Comparison of ENCODE assay signal across 22 mouse cellular contexts in genomic region chr2:60766420-60766819, GRCm38 (mm10). TPM values are rescaled to one million over a fixed set of nuclear protein-coding genes. Genes with fewer than 3 reads are reported as not detected.
DNase-seq lines count a peak whose midpoint lies in the region; ATAC-seq and TF ChIP-seq lines count a peak whose summit lies in the region.
"Had no signal": no experiment of that assay in that cellular context is flagged by ENCODE, and none has a peak within 500 bp of the region (broad histone marks: within the 10 kb centered on the region; RNA-seq: fewer than 3 reads in every experiment).

No protein-coding gene starts in this region.

- H3K9ac ChIP-seq in hindbrain, embryonic 13.5 days: no peak overlapping the region
- no peak overlapping the region for H3K9ac ChIP-seq in hindbrain, embryonic 16.5 days (ENCODE audit: low read depth, low read length)
- H3K9ac ChIP-seq in lung, embryonic 14.5 days: no peak overlapping the region
- H3K9ac ChIP-seq: embryonic facial prominence, embryonic 13.5 days; forebrain, embryonic 15.5 days; liver, postnatal 0 days; midbrain, embryonic 12.5 days had no signal

- H3K4me1 ChIP-seq in hindbrain, embryonic 13.5 days (replicated peaks): peaks cover 12% of the 10 kb centered on the region; the same call in 1 of the 2 replicates
- H3K4me1 ChIP-seq in hindbrain, embryonic 16.5 days (ENCODE audit: control insufficient read depth, insufficient read depth, low read depth, low read length): no peaks in the 10 kb centered on the region
- peaks cover 6% of the 10 kb centered on the region; the same call in 1 of the 2 replicates for H3K4me1 ChIP-seq in lung, embryonic 14.5 days (ENCODE audit: insufficient read depth)
- H3K4me1 ChIP-seq: embryonic facial prominence, embryonic 13.5 days; forebrain, embryonic 15.5 days; heart, embryonic 10.5 days; midbrain, embryonic 12.5 days had no signal

- intact Hi-C loops in left cerebral cortex, postnatal 14 days (cut with DNase I): no loop called here

- H3K36me3 ChIP-seq in hindbrain, embryonic 13.5 days: peaks cover 40% of the 10 kb centered on the region
- peaks cover 12% of the 10 kb centered on the region; the same call in 1 of the 2 replicates for H3K36me3 ChIP-seq in hindbrain, embryonic 16.5 days (ENCODE audit: control insufficient read depth, insufficient read depth, low read length)
- peaks cover 66% of the 10 kb centered on the region for H3K36me3 ChIP-seq in lung, embryonic 14.5 days (ENCODE audit: insufficient read depth)
- H3K36me3 ChIP-seq: forebrain, embryonic 15.5 days had no signal

- TF ChIP-seq CTCF in lung, embryonic 14.5 days (IDR thresholded peaks at IDR 0.05; ENCODE audit: low read depth): no peak

- H3K9me3 ChIP-seq in hindbrain, embryonic 13.5 days: 0 out of 2 replicates have a peak, but pooled peaks cover 2% of the 10 kb centered on the region
- H3K9me3 ChIP-seq in hindbrain, embryonic 16.5 days (ENCODE audit: control insufficient read depth, low read length): no peaks in the 10 kb centered on the region
- peaks cover 5% of the 10 kb centered on the region; the same call in 1 of the 2 replicates for H3K9me3 ChIP-seq in lung, embryonic 14.5 days (ENCODE audit: low read depth, low read length)
- H3K9me3 ChIP-seq: forebrain, embryonic 15.5 days had no signal

- peak; percentile 64 for DNase-seq in lung, embryonic 14.5 days
- DNase-seq in lung, postnatal 36 days: no peak
- DNase-seq in Muller cell, postnatal 12 days (ENCODE audit: inconsistent ontology term): peak; percentile 47
- peak; percentile 4 for DNase-seq in retina, embryonic 14.5 days (ENCODE audit: low spot score)
- no peak for DNase-seq in heart, adult 11 months
- no peak for DNase-seq in left cerebral cortex, postnatal 14 days (ENCODE audit: low spot score in 2 of 2)
- DNase-seq: adrenal gland, postnatal 14 days; cerebellum, adult 2 months; cerebellum, postnatal 25 days; heart, postnatal 4 days; kidney, adult 8-10 months; kidney, postnatal 14 days; liver, postnatal 0 days had no signal

- H3K27ac ChIP-seq in hindbrain, embryonic 13.5 days: peak overlapping the region; percentile 42; the same call in 1 of the 2 replicates
- no peak overlapping the region for H3K27ac ChIP-seq in hindbrain, embryonic 16.5 days (ENCODE audit: low read depth, low read length)
- H3K27ac ChIP-seq in lung, embryonic 14.5 days (ENCODE audit: low read depth): peak overlapping the region; percentile 81; the same call in 1 of the 2 replicates
- H3K27ac ChIP-seq: embryonic facial prominence, embryonic 13.5 days; forebrain, embryonic 15.5 days; heart, embryonic 10.5 days; midbrain, embryonic 12.5 days had no signal

- H3K27me3 ChIP-seq in hindbrain, embryonic 13.5 days: 0 out of 2 replicates have a peak, but pooled peaks cover 3% of the 10 kb centered on the region
- no peaks in the 10 kb centered on the region for H3K27me3 ChIP-seq in hindbrain, embryonic 16.5 days (replicated peaks; ENCODE audit: control insufficient read depth, insufficient read depth, low read length)
- H3K27me3 ChIP-seq in lung, embryonic 14.5 days (ENCODE audit: insufficient read depth, low read length): no peaks in the 10 kb centered on the region
- H3K27me3 ChIP-seq: embryonic facial prominence, embryonic 13.5 days; midbrain, embryonic 12.5 days had no signal

- H3K4me2 ChIP-seq in hindbrain, embryonic 13.5 days: no peak overlapping the region
- no peak overlapping the region for H3K4me2 ChIP-seq in hindbrain, embryonic 16.5 days (ENCODE audit: low read length)
- no peak overlapping the region for H3K4me2 ChIP-seq in lung, embryonic 14.5 days
- H3K4me2 ChIP-seq: embryonic facial prominence, embryonic 13.5 days; forebrain, embryonic 15.5 days; liver, embryonic 11.5 days; midbrain, embryonic 12.5 days had no signal

- ATAC-seq in hindbrain, embryonic 13.5 days (ENCODE audit: low FRiP score): no peak
- ATAC-seq in hindbrain, embryonic 16.5 days: no peak
- peak; percentile 88 for ATAC-seq in lung, embryonic 14.5 days (ENCODE audit: insufficient read depth)
- ATAC-seq: forebrain, embryonic 15.5 days; liver, postnatal 0 days had no signal

- no peak overlapping the region for H3K4me3 ChIP-seq in hindbrain, embryonic 13.5 days
- H3K4me3 ChIP-seq in hindbrain, embryonic 16.5 days (ENCODE audit: low read length): no peak overlapping the region
- H3K4me3 ChIP-seq in lung, embryonic 14.5 days (ENCODE audit: low read depth, low read length): no peak overlapping the region
- H3K4me3 ChIP-seq: embryonic facial prominence, embryonic 13.5 days; forebrain, embryonic 15.5 days; heart, embryonic 10.5 days; midbrain, embryonic 12.5 days had no signal

- WGBS in hindbrain, embryonic 13.5 days: 50% methylated on average over 8 of the region's 8 CpGs
- 46% methylated on average over 8 of the region's 8 CpGs for WGBS in hindbrain, embryonic 16.5 days
- 43% methylated on average over 8 of the region's 8 CpGs for WGBS in lung, embryonic 14.5 days

RNA-seq across cellular contexts. Expression of gene Itgb6, which starts 44.0 kb away (rescaled TPM):
- polyA plus RNA-seq in hindbrain, embryonic 13.5 days (2015; fragmentation: Nextera tagmentation; extraction: Ambion mirVana): 0.05 and 0.19 TPM in 2 replicates
- 0.14 and 0.19 TPM in 2 replicates for polyA plus RNA-seq in hindbrain, embryonic 16.5 days (2015; fragmentation: Nextera tagmentation; extraction: Ambion mirVana)
- 5.5 and 6.2 TPM in 2 replicates for polyA plus RNA-seq in lung, embryonic 14.5 days (2014; fragmentation: Nextera tagmentation; extraction: Ambion mirVana)
- under 1 TPM; 0.18 to 0.21 TPM for total RNA-seq in left cerebral cortex, postnatal 14 days (2021)
- total RNA-seq: adrenal gland, postnatal 14 days; megakaryocyte, adult 5-6 weeks had no signal
- polyA plus RNA-seq: forebrain, embryonic 15.5 days; testis, adult 2 months had no signal

Comparison
In these comparisons a context has a peak if more than half of its experiments do, and no peak if none do; other contexts are left out.
1. DNase-seq: peak in lung, embryonic 14.5 days (single experiment), Muller cell, postnatal 12 days (single experiment) and retina, embryonic 14.5 days (single experiment); none in lung, postnatal 36 days (single experiment), heart, adult 11 months (single experiment) and left cerebral cortex, postnatal 14 days (0 of 2).